Mouse (Mus musculus) hindbrain, embryonic 11.5 days (tissue): Measurements from ENCODE around the gene Kirrel. TPM values are rescaled to one million over a fixed set of nuclear protein-coding genes. Genes with fewer than 3 reads are reported as not detected.

ENCODE experiments used
- ATAC-seq: fragments of 200-750 bp; cut with Nextera tagmentation; 2 replicates; pipeline ENCODE4 v1.8.0; 2017; ENCODE audit warnings: mild to moderate bottlenecking, moderate TSS enrichment, moderate library complexity; ENCODE audit not compliant: low FRiP score
- DNase-seq: peaks from one replicate; pipeline ENCODE4 v3.0.0-alpha.2; 2015; ENCODE audit warnings: low spot score
- H3K27ac ChIP-seq: fragments of 300-500 bp; sonication (generic); 2 replicates; pipeline ENCODE4 v1.5.1; 2014; ENCODE audit warnings: mild to moderate bottlenecking, low read depth, low read length
- H3K27me3 ChIP-seq: fragments of 300-500 bp; sonication (generic); 2 replicates; pipeline ENCODE4 v1.6.1; 2014; ENCODE audit warnings: mild to moderate bottlenecking, low read length, moderate library complexity, mixed read lengths; ENCODE audit not compliant: control insufficient read depth, insufficient read depth
- H3K36me3 ChIP-seq: fragments of 300-500 bp; sonication (generic); 2 replicates; pipeline ENCODE4 v1.6.1; 2014; ENCODE audit warnings: mild to moderate bottlenecking, low read length, moderate library complexity, mixed read lengths; ENCODE audit not compliant: control insufficient read depth, insufficient read depth
- H3K4me1 ChIP-seq: fragments of 300-500 bp; sonication (generic); replicated peaks from 2 replicates; pipeline ENCODE4 v1.6.1; 2014; ENCODE audit warnings: low read length, mixed read lengths; ENCODE audit not compliant: control insufficient read depth, insufficient read depth
- H3K4me2 ChIP-seq: fragments of 300-500 bp; sonication (generic); replicated peaks from 2 replicates; pipeline ENCODE4 v1.6.1; 2014; ENCODE audit warnings: mild to moderate bottlenecking, low read depth, low read length
- H3K4me3 ChIP-seq: fragments of 300-500 bp; sonication (generic); 2 replicates; pipeline ENCODE4 v1.5.1; 2014; ENCODE audit warnings: low read depth, low read length
- H3K9ac ChIP-seq: fragments of 300-500 bp; sonication (generic); 2 replicates; pipeline ENCODE4 v1.6.1; 2014; ENCODE audit warnings: low read depth, low read length
- H3K9me3 ChIP-seq: fragments of 300-500 bp; sonication (generic); 2 replicates; pipeline ENCODE4 v1.6.1; 2016; ENCODE audit warnings: low read length; ENCODE audit not compliant: control insufficient read depth
- WGBS: fragments of 180-500 bp; shearing (Covaris S2); extraction: QIAGEN DNeasy Blood & Tissue Kit; methylation state at CpG from one replicate; pipeline ENCODE4 v1.1.7; 2014; 5-methylcytosine and 5-hydroxymethylcytosine counted together
- polyA plus RNA-seq: library from polyadenylated mRNA; unstranded; fragments of >200 nt; fragmentation: Nextera tagmentation; extraction: Ambion mirVana; gene quantifications from 2 replicates; pipeline ENCODE4 v1.2.1, GENCODE M21; 2014

The Kirrel gene
- polyA plus RNA-seq, 1 experiment from 2014 or later: 11.5 TPM

DNA sequence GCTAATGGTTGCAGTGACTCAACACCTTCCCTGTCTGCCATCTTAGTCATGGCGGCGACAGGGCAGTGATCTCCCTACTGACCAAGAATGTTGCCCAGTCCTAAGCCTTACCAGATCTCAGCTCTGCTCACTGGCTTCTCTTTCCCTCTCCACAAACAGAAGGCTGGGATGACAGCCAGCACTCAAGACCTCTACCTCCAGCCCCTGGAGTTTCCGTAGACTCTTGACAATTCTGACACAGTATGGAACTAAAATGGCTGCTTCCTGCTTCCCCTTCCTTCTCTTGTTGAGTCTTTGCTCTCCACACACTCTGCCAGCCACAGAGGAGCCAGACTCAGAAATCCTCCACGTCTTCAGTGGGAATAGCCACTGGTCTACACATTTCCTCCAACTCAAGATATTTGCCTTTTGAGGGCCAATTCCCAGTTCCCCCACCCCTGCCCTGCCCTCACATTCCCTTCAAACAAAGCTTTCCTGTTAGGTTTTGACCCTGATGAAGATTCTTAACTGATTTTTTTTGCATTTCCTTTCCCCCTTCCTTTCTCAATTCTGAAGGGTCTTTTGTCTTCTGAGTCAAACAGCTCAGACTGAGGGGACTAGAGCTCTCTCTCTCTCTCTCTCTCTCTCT is 22.3 kb downstream of the Kirrel start:
- ATAC-seq: no peak
- Histone ChIP-seq H3K9me3 (no peaks in the 10 kb centered on the region), H3K27me3 (no peaks in the 10 kb centered on the region), H3K9ac (no peak overlapping the region), H3K4me2 (no peak overlapping the region), H3K36me3 (no peaks in the 10 kb centered on the region), H3K27ac (peak overlapping the region; percentile 90), H3K4me1 (peaks cover 28% of the 10 kb centered on the region), H3K4me3 (no peak overlapping the region)
- 79% methylated on average over 4 of the region's 4 CpGs for WGBS
- DNase-seq: no peak

DNA sequence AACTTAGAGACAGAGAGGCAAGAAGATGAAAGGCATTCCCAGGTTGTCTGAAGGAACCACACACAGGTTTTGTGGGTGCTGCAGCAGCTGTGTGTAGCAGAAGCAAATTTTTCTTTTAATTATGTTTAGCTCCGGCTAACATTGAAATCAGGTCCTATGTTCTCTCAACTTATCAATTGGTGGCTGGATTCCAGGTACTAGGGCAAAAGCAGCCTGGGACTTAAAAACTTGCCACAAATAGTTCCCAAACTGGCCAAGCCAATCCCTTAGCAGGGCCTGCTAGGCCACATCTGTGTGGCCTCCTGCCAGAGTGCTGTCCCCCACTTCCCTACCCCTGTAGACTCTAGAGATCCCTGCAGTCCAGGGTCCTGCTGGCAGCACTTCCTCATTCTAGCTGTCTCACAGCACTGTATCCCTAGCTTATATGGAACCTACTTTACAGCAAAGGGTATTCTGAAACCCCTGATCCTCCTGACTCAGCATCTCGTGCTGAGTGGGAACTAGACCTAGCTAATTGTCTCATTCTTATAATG is 23.2 kb downstream of the Kirrel start:
- peaks cover 2% of the 10 kb centered on the region; the same call in 1 of the 2 replicates for H3K36me3 ChIP-seq
- ATAC-seq: no peak
- H3K4me1 ChIP-seq: peaks cover 28% of the 10 kb centered on the region
- no peak overlapping the region for H3K4me2 ChIP-seq
- peak overlapping the region; percentile 90 for H3K27ac ChIP-seq
- no peak for DNase-seq
- H3K4me3 ChIP-seq: no peak overlapping the region
- H3K9ac ChIP-seq: peak overlapping the region; percentile 48; the same call in 1 of the 2 replicates
- WGBS: 59% methylated on average over 2 of the region's 2 CpGs
- no peaks in the 10 kb centered on the region for H3K27me3 ChIP-seq
- no peaks in the 10 kb centered on the region for H3K9me3 ChIP-seq

DNA sequence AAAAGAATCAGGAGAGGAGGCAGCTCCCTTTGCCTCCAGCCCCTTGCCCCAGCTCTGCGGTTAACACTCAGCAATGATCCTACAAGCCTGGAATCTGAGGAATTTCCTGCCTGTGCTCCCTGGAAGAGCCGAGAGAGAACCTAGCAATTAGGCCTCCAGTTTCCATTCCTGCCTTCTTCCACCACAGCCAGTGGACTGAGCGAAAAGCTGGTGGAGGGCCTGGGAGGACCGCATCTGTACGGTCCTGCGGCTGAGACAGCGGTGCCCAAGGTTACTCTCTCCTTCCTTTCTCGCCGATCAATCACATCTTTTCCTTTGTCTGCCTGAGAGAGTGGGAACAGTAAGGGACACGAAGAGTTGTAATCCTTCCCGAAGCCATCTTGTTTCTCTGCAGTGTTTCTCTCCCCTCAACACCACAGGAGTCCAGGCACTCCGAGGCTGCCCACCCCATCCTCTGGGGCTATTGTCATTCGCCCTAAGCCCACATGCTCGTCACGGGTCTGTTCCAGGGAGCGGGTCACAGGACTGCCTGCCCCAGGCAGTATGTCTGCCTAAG is 23.8 kb downstream of the Kirrel start:
- peaks cover 28% of the 10 kb centered on the region for H3K4me1 ChIP-seq
- H3K9ac ChIP-seq: peak overlapping the region; percentile 48; the same call in 1 of the 2 replicates
- WGBS: 3% methylated on average over 16 of the region's 16 CpGs
- peak; percentile 77 for ATAC-seq
- H3K27ac ChIP-seq: peak overlapping the region; percentile 90
- peak; percentile 63 for DNase-seq
- no peak overlapping the region for H3K4me3 ChIP-seq
- no peaks in the 10 kb centered on the region for H3K27me3 ChIP-seq
- peaks cover 3% of the 10 kb centered on the region; the same call in 1 of the 2 replicates for H3K36me3 ChIP-seq
- no peaks in the 10 kb centered on the region for H3K9me3 ChIP-seq
- peak overlapping the region; percentile 14; the same call in 1 of the 2 replicates for H3K4me2 ChIP-seq

DNA sequence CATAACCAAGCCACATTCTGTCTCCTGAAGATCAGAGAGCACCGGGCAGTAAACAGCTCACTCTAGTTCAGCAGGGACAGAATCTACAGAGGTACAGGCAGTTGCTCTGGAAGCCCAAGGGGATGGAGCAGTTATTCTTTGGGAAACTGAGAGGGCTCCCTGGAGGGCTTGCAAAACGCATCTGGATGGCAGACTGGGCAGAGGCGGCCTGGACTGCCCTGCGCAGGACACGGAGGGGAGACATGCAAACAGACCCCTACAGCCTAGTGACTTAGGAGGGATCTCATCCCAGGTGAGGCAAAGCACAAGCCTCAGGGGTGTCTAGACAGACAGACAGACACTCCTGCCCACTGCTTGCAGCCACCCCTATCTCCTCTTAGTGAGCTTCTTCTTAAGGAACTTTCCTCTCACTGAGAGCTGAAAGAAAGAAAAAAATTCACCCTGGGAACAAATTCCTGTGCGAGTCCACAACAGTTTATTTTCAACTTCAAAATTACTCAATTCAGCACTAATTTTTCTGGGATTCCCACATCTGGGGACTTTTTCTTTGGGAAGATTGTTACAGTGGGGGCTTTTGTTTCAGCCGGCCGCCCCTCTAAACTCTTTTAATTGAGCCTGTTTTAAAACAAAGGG is 24.4 kb downstream of the Kirrel start:
- H3K9ac ChIP-seq: 0 out of 2 replicates have a peak overlapping the region, but pooled peaks have one; percentile 19
- H3K27me3 ChIP-seq: no peaks in the 10 kb centered on the region
- ATAC-seq (no peak), DNase-seq (no peak)
- no peak overlapping the region for H3K4me3 ChIP-seq
- peaks cover 3% of the 10 kb centered on the region; the same call in 1 of the 2 replicates for H3K36me3 ChIP-seq
- H3K4me1 ChIP-seq: peaks cover 26% of the 10 kb centered on the region
- H3K27ac ChIP-seq: peak overlapping the region; percentile 90
- 10% methylated on average over 8 of the region's 8 CpGs for WGBS
- H3K9me3 ChIP-seq: no peaks in the 10 kb centered on the region
- H3K4me2 ChIP-seq: no peak overlapping the region

DNA sequence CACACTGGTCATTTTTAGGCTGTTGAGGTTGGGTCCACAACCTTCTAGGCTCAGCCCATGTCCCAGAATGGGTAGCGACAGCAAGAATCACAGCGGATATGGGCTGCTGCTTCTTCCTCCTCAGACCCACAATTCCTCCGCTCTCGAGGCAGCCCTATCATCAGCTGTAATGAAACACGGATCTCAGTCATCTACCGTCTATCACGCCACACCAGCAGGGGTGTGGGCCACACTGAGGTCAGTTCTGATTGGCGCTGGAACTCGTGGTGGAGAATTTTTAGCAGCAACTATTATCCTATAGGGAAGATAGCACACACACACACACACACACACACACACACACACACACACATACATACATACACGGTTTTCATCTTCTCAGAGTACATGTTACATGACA is 25.1 kb downstream of the Kirrel start:
- Histone ChIP-seq H3K9ac (no peak overlapping the region), H3K4me2 (no peak overlapping the region), H3K4me3 (no peak overlapping the region), H3K4me1 (peaks cover 22% of the 10 kb centered on the region), H3K9me3 (no peaks in the 10 kb centered on the region), H3K36me3 (peaks cover 3% of the 10 kb centered on the region; the same call in 1 of the 2 replicates), H3K27me3 (no peaks in the 10 kb centered on the region), H3K27ac (no peak overlapping the region)
- WGBS: 68% methylated on average over 10 of the region's 10 CpGs
- DNase-seq (no peak), ATAC-seq (no peak)

DNA sequence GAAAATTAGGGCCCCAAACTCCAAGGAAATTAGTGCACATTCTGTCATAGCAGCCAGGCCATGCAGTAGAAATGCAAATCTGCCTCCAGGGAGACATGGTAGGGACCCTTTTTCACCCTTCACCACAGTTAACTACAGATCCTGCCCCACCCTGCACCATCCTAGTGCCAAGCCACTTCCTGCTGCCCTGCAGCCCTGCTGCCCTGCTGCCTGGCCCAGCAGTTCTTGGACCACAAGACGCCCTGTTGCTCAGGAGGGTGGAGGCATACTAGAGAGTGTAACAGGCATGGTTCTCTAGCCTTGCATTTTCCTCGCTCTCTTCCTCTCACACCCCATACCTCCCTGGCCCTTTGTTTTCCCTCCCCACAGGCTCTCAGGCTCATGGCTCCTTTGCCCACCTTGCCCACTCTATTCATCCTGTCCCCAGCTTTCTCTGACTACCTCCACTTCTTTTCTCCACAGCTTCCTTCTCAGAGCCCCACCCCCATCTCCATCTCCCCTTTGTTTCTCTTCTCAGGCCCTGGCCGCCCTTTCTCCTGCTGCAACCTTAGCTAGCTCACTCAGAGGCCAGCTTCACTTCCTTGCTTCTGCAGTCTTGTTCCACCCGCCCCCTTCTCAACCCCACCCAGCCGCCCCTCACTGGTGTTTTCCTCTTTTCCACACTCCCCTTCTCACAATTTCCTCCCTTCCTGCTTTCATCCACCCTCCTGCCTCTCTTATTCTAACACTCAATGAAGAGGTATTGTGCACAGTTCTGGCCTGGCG is 29.9 kb downstream of the Kirrel start:
- DNase-seq (no peak), ATAC-seq (no peak)
- H3K27ac ChIP-seq: no peak overlapping the region
- H3K4me1 ChIP-seq: no peaks in the 10 kb centered on the region; the same call in 1 of the 2 replicates
- no peak overlapping the region for H3K9ac ChIP-seq
- no peak overlapping the region for H3K4me2 ChIP-seq
- H3K36me3 ChIP-seq: peaks cover 3% of the 10 kb centered on the region; the same call in 1 of the 2 replicates
- H3K9me3 ChIP-seq: no peaks in the 10 kb centered on the region
- H3K4me3 ChIP-seq: no peak overlapping the region
- H3K27me3 ChIP-seq: no peaks in the 10 kb centered on the region
- WGBS: 49% methylated on average over 6 of the region's 6 CpGs

DNA sequence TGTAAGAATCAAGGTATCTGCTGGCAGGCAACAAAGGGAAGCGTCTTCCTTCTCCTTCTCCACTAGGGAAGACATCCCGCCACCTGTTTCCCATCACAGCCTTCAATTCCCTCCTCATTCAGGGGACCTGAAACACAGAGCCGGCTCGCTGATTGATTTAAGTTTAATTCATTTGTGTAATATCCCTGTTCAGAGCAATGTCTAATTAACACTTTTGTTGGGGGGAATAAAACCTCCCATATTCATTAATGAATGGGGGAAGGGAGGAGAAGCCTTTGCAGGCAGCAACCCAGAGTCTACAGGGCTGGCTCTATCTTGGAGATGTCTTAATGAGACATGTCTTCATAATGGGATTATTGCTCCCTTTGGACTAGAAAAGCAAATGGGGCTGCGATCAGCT is 34.3 kb downstream of the Kirrel start:
- 91% methylated on average over 5 of the region's 5 CpGs for WGBS

DNA sequence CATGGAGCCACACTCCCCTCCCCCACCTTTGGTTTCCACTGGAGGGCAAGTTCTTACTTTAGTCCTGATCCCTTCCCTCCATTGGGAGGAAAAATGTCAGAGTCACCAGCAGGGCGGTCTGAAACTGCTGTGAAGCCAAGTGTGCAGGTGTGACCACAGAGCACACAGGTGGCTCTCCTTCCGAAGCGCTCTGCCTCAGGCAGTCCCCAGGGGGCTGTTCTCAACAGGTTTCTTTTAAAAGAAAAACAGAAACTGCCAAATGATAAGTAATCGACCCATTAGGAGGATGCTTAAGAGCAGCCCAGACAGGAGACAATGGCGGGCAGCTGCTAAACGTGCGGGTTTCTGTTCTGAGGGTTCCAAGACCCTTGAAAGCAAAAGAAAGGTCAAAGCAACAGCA is 37.8 kb downstream of the Kirrel start:
- Histone ChIP-seq H3K27ac (no peak overlapping the region), H3K4me3 (no peak overlapping the region), H3K4me2 (no peak overlapping the region), H3K36me3 (no peaks in the 10 kb centered on the region), H3K9me3 (no peaks in the 10 kb centered on the region), H3K4me1 (no peaks in the 10 kb centered on the region), H3K9ac (no peak overlapping the region), H3K27me3 (no peaks in the 10 kb centered on the region)
- no peak for DNase-seq
- ATAC-seq: no peak
- 47% methylated on average over 7 of the region's 7 CpGs for WGBS

More for the DNA sequence above, 34.3 kb downstream of the Kirrel start:
- H3K27ac ChIP-seq: no peak overlapping the region
- DNase-seq (no peak), ATAC-seq (no peak)
- no peak overlapping the region for H3K4me2 ChIP-seq
- no peaks in the 10 kb centered on the region for H3K27me3 ChIP-seq
- no peaks in the 10 kb centered on the region for H3K36me3 ChIP-seq
- no peaks in the 10 kb centered on the region for H3K9me3 ChIP-seq
- H3K4me3 ChIP-seq: no peak overlapping the region
- H3K4me1 ChIP-seq: no peaks in the 10 kb centered on the region
- no peak overlapping the region for H3K9ac ChIP-seq
